Mouse (Mus musculus): ENCODE results near the gene Gm9970.
"Not testable (repeated sequence)": the region's sequence is repeated elsewhere in the genome, so short reads cannot be mapped to it uniquely, and the experiment has no call there.

The Gm9970 gene

GRCm38 (mm10) chr5:31222696-31223095, 18.3 kb downstream of the Gm9970 start:
- DNase-seq (ENCODE audit: low spot score in 2 of 2) = no peak

DNA sequence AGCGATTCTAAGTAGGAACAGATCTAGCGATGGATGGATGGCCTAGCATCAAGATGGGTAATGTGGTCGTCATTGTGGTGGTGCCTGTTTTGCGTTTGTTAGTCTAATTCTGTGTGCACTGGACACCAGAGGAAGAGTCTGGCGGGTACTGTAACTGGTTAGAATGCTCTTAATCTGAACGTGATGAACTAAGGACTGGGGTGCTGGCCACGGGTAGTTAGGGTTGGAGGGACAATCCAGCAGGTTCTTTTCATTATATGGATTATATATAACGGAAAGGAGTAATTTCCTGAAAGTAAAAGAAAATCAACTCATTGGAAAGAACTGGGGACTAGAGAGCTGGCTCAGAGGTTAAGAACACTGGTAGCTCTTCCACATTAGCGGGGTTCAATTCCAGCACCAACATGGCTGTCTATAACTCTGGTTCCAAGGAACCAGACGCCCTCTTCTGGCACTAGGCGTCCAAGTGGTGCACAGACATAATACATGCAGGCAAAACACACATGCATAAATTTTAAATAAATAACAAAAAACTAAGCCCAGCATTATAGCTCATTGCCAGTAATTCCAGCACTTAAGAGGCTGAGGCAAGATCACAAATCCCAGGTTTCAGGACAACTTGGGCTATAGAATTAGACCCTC, 19.6 kb downstream of the Gm9970 start:
- DNase-seq (ENCODE audit: low spot score in 2 of 2) = no peak

GRCm38 (mm10) chr5:31220448-31221303, 20.4 kb downstream of the Gm9970 start, which contains the start of gene Ppm1g:
Ppm1g (minus strand) TSS chr5:31220687.
- peak; percentile 97 to 99 for DNase-seq (ENCODE audit: low spot score in 2 of 2)

- DNase-seq (ENCODE audit: low spot score in 2 of 2) = peak in 1 of 2 experiments; percentile 49
These were observed 21.1 kb downstream of the Gm9970 start for GRCm38 (mm10) chr5:31219911-31220447.

DNA sequence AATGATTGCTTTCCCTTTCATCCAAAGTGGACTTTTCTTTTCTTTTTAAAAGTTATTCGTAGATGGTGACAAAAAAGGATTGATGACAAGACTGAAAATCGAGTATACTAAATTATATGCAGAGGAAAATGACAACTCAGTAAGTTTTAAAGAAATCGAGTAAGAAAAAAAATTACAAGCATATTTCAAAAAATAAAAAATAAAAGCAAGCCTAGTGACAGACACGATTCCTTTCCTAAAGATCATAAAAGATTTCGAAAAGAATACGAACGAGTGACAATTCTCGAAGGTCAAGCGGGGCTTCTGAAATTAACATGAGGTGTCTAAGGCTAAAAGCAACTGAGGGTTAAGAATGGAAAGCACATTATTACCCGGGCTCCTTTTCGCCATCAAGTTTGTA, 21.6 kb downstream of the Gm9970 start:
- DNase-seq (ENCODE audit: low spot score in 2 of 2) = no peak

- no peak for DNase-seq (ENCODE audit: low spot score in 2 of 2)
These were observed 22.0 kb downstream of the Gm9970 start for GRCm38 (mm10) chr5:31219070-31219469.

DNA sequence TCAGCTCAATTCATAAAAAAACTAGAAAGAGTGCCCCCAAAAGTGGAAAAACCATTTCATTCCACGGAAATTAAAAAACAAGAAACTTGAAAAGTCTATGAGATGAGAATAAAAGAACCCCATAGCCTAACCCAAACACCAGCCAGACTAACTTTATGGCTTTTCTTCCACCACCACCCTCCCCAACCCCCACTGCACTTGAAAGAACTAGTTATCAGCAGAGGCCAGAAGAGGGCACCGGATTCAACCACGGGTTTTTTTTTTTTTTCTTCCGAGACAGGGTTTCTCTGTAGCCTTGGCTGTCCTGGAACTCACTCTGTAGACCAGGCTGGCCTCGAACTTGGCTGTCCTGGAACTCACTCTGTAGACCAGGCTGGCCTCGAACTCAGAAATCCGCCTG, 22.7 kb downstream of the Gm9970 start:
- no peak for DNase-seq (ENCODE audit: low spot score in 2 of 2)

GRCm38 (mm10) chr5:31216554-31216953, 24.5 kb downstream of the Gm9970 start:
- not testable (repeated sequence) for DNase-seq (ENCODE audit: low spot score in 2 of 2)

- no peak for DNase-seq (ENCODE audit: low spot score in 2 of 2)
These were observed 36.6 kb downstream of the Gm9970 start for GRCm38 (mm10) chr5:31204421-31204820.

DNA sequence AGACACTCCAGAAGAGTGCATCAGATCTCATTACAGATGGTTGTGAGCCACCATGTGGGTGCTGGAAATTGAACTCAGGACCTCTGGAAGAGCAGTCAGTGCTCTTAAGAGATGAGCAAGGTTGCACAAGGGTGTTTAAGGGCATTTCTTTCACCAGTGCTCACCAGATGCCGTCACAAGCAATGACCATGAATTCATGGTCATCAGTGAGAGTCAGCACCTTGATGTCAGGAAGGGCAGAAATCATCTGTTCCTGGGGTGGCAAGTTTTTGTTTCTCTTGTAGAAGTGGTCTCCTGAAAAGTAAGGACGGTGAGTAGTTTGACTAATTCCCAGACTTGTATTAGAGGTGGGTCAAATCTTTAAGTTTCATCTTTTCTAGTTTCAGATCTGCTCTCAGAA, 37.2 kb downstream of the Gm9970 start:
- DNase-seq (ENCODE audit: low spot score in 2 of 2) = no peak

DNA sequence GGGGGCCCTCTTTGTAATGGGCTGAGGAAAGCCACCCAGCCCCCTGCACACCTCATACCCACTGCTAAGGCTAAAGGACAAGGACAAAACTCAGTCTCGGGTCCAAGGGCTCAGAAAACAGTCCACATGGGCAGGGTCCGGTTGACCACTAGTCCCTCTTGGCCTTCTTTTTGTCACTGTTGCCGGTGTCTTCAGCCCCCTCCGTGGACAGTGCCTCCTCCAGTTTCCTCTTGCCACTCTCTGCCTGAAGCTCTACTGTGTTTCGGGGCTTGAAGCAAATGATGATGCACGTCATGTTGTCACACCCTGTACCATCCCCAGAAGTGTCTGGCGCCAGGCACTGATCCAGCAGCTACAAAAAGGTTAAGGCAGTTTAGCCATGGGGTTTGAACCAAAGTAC, 38.1 kb downstream of the Gm9970 start:
- no peak for DNase-seq (ENCODE audit: low spot score in 2 of 2)

DNA sequence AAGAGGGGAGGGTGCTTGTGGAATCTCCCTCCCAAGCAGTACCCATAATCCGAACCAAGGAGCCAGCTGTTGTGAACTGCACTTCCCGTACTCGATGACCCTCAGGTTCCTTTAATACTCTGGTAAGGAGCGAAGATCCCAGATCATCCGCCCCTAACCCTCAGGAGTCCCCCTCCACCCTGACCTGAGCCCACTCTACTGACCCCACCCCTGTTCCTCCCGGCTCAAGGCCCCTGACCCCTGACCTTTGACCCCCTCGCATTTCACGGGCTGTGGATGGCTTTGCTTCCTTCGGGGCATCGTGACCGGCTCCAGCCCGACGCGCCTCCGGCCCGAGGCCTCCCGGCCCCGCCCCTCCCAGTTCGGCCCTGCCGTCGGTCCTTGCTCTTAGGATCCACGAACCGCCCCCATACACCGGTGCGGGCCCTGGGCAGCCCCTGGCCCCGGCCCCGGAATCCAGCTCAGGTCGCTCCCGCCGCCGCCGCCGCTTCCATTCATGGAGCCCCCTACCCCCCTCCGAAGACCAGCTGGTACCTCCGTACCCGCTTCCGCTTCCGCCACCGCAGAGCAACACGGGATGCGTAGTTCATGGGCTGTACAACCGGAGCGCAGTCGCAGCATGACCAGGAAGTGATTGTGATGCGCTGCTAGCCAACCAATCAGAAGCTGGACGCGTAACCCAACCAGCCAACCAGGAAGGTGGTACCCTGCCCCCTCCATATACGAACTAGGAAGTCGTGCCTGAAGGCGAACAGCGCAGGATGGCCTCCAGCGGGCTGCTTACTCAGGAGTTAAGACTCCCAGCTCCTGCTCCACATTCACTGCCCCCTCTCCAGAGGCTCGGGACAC, 39.1 kb downstream of the Gm9970 start, which contains the start of gene Zfp513:
Gene Zfp513 (minus strand): TSS at position 562 of the 849 bp plus-strand sequence.
- DNase-seq (ENCODE audit: low spot score in 2 of 2) = peak; percentile 94 to 95

GRCm38 (mm10) chr5:31201042-31201741, 39.8 kb downstream of the Gm9970 start:
- DNase-seq (ENCODE audit: low spot score in 2 of 2) = no peak

DNA sequence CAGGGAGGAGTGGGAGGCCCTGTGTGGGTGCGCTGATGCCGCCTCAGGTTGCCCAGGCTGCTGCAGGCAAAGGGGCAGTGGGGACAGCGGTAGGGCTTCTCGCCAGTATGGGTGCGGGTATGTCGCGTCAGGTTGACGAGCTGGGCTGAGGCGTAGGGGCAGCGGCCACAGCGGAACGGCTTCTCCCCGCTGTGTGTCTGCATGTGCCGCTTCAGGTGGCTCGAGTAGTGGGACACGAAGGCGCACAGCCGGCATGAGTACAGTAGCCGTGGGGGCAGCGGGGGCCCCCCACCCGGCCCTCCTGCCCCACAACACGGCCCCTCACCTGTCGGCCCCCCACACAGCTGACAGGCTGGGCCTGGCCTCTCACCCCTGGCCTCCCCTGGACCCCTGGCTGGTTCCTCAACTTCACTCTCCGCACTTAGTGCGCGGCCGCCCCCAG, 40.7 kb downstream of the Gm9970 start:
- no peak for DNase-seq (ENCODE audit: low spot score in 2 of 2)

DNA sequence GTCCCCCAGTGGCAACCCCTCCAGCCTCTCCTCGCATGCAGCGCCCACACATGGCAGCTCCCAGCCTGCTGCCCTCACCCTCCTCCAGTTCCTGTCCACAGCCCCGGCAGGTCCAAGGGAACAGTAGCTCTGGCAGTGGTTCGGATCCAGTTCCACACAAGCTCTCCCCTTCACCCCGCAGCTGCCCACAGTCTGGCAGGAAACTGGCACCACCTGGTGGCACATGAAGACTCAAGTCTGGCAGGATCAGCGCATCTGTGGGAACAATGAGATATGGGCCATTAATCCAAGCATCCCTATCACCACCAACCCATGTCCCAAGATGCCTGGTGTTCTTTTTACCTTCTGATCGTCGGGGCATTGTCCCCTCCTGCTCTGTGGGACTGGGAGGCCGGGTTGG, 41.1 kb downstream of the Gm9970 start:
- DNase-seq (ENCODE audit: low spot score in 2 of 2) = no peak

DNA sequence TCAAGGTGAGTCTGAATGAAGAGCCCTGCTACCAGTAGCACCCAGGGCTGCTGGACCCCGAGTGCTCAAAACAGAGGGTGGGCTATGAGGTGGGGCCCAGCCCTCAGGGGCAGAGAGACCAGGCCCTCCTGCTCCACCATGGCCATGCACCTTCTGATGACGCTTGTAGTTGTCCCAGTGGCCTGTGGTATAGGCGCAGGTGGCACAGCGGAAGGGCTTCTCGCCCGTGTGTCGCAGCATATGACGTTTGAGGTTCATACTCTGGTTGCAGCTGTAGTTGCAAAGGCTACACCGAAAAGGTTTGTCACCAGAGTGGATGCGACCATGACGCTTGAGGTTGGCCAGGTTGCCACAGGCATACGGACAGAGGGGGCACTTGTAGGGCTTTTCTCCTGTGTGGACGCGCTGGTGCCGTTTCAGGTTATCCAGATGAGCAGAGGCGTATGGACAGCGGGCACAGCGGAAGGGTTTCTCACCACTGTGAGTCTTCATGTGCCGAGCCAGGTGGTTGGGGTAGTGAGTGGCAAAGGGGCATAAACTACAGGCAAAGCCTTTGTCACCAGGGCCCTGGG, 41.6 kb downstream of the Gm9970 start:
- no peak for DNase-seq (ENCODE audit: low spot score in 2 of 2)

DNA sequence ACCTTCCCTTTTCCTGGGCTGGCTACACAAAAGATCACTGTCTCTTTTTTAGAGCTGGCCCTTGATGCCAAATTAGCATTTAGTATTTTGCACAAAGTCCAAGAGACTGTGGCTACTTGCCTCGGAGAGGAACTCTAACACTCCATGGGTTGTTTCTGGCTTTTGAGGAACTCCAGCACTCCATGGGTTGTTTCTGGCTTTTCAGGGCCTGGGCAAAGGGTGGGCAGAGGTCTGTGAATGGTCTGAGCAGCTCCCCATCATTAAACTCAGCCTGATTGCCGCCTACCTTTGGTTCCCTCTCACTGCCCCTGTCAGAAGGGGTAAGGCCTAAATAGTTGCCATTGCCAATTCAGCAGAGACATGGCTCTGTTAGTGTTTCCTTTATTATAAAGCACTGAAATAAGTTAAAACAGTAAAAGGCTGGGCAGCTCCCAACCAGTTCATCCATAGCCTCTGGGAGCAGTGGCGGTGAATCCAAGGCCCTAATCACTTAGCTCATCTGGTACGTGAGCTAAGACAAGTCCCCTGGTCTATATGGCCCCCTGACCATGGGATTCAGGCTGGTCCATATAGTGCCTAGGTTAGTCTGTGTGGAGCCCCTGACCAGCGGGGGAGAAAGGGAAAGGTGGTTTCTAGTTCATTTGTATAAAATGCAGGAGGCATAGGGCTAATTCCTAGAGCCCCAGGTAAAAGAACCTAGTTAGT, 42.3 kb downstream of the Gm9970 start:
- DNase-seq (ENCODE audit: low spot score in 2 of 2) = no peak

DNA sequence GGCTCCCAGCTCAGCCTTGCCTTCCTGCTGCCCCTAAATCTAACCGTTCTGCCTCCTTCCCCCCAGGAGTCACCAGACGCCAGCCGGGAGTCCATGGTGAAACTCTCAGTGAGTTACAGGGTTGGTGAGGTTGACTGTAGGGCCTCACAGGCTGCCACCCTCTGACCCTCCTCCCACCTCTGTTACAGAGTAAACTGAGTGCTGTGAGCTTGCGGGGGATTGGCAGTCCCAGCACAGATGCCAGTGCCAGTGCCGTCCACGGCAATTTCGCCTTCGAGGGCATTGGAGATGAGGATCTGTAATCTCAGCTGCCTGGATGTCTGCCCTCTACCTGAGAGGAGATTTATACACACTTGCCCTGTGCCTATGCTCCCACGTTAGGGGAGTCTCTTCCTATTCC, 42.9 kb downstream of the Gm9970 start:
- no peak for DNase-seq (ENCODE audit: low spot score in 2 of 2)

DNA sequence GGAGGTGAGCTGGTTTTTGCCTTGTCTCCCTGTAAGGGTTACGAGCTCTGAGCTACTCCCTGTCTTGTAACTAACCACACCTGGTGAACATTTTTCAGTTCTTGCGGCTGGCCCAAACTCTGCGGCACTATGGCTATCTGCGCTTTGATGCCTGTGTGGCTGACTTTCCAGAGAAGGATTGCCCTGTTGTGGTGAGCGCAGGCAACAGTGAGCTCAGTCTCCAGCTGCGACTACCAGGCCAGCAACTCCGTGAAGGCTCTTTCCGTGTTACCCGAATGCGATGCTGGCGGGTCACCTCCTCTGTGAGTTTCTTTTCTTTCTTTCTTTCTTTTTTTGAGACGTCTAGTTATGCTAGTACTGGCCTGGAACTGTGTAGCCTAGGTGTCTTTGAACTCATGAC, 44.0 kb downstream of the Gm9970 start:
- DNase-seq (ENCODE audit: low spot score in 2 of 2) = no peak

- no peak for DNase-seq (ENCODE audit: low spot score in 2 of 2)
These were observed 44.8 kb downstream of the Gm9970 start for GRCm38 (mm10) chr5:31196207-31196606.

Data from urinary bladder, postnatal 4 days (tissue).